Mouse (Mus musculus): ENCODE measurements around the gene Scin. TPM values are rescaled to one million over a fixed set of nuclear protein-coding genes. Genes with fewer than 3 reads are reported as not detected.
"Not testable (repeated sequence)": the region's sequence is repeated elsewhere in the genome, so short reads cannot be mapped to it uniquely, and the experiment has no call there.

Scin gene
- 17.8 and 79.2 TPM in 2 replicates for polyA plus RNA-seq (2012; rRNA removed)

GRCm38 (mm10) chr12:40133573-40134271 is at the start of gene Scin:
Gene Scin (minus strand): TSS chr12:40134228.
- 2% methylated on average over 39 of the region's 39 CpGs for WGBS
- Histone ChIP-seq H3K27ac (ENCODE audit: insufficient read depth, low read depth, low read length) (peak within 1 kb of the TSS; percentile 9; the same call in 1 of the 2 replicates), H3K36me3 (ENCODE audit: control insufficient read depth, insufficient read depth, low read length) (no peaks in the 10 kb centered on the region), H3K4me1 (ENCODE audit: control insufficient read depth, insufficient read depth, insufficient read length, low read length) (peaks cover 5% of the 10 kb centered on the region; the same call in 1 of the 2 replicates), H3K4me3 (ENCODE audit: low read depth, low read length) (peak within 1 kb of the TSS; percentile 86), H3K27me3 (ENCODE audit: control insufficient read depth, insufficient read depth, low read length) (no peaks in the 10 kb centered on the region)
- TF ChIP-seq POLR2A (IDR thresholded peaks at IDR 0.05; ENCODE audit: low read depth, low read length), result peak; percentile 32; the same call in 1 of the 2 replicates
- TF ChIP-seq CTCF (IDR thresholded peaks at IDR 0.05; ENCODE audit: extremely low read depth, insufficient read length, insufficient replicate concordance, low read depth, low read length), result no peak

- no peaks in the 10 kb centered on the region for H3K27me3 ChIP-seq (ENCODE audit: control insufficient read depth, insufficient read depth, low read length)
- no peaks in the 10 kb centered on the region for H3K36me3 ChIP-seq (ENCODE audit: control insufficient read depth, insufficient read depth, low read length)
- H3K27ac ChIP-seq (ENCODE audit: insufficient read depth, low read depth, low read length), result no peak overlapping the region
- H3K4me1 ChIP-seq (ENCODE audit: control insufficient read depth, insufficient read depth, insufficient read length, low read length), result no peaks in the 10 kb centered on the region
- H3K4me3 ChIP-seq (ENCODE audit: low read depth, low read length), result no peak overlapping the region
- 41% methylated on average over 6 of the region's 6 CpGs for WGBS
- TF ChIP-seq POLR2A (IDR thresholded peaks at IDR 0.05; ENCODE audit: low read depth, low read length), result no peak
- peak; percentile 65; the same call in 1 of the 2 replicates for TF ChIP-seq CTCF (IDR thresholded peaks at IDR 0.05; ENCODE audit: extremely low read depth, insufficient read length, insufficient replicate concordance, low read depth, low read length)
These were observed 43.1 kb upstream of the Scin start for GRCm38 (mm10) chr12:40177089-40177488.

GRCm38 (mm10) chr12:40176158-40176557 is 42.1 kb upstream of the Scin start:
- Histone ChIP-seq H3K4me1 (ENCODE audit: control insufficient read depth, insufficient read depth, insufficient read length, low read length) (no peaks in the 10 kb centered on the region), H3K36me3 (ENCODE audit: control insufficient read depth, insufficient read depth, low read length) (no peaks in the 10 kb centered on the region), H3K27me3 (ENCODE audit: control insufficient read depth, insufficient read depth, low read length) (no peaks in the 10 kb centered on the region), H3K4me3 (ENCODE audit: low read depth, low read length) (no peak overlapping the region), H3K27ac (ENCODE audit: insufficient read depth, low read depth, low read length) (no peak overlapping the region)
- 49% methylated on average over 2 of the region's 2 CpGs for WGBS
- no peak for TF ChIP-seq POLR2A (IDR thresholded peaks at IDR 0.05; ENCODE audit: low read depth, low read length)

- 52% methylated on average over 1 of the region's 1 CpGs for WGBS
- not testable (repeated sequence) for H3K4me3 ChIP-seq (ENCODE audit: low read depth, low read length); H3K4me1 ChIP-seq (ENCODE audit: control insufficient read depth, insufficient read depth, insufficient read length, low read length)
These were observed 41.1 kb upstream of the Scin start for GRCm38 (mm10) chr12:40175171-40175570.

GRCm38 (mm10) chr12:40171637-40172036 is 37.6 kb upstream of the Scin start:
- WGBS, result 84% methylated on average over 2 of the region's 2 CpGs
- TF ChIP-seq CTCF (IDR thresholded peaks at IDR 0.05; ENCODE audit: extremely low read depth, insufficient read length, insufficient replicate concordance, low read depth, low read length) (no peak), POLR2A (IDR thresholded peaks at IDR 0.05; ENCODE audit: low read depth, low read length) (no peak)
- no peaks in the 10 kb centered on the region for H3K36me3 ChIP-seq (ENCODE audit: control insufficient read depth, insufficient read depth, low read length)
- H3K4me1 ChIP-seq (ENCODE audit: control insufficient read depth, insufficient read depth, insufficient read length, low read length), result no peaks in the 10 kb centered on the region
- H3K27ac ChIP-seq (ENCODE audit: insufficient read depth, low read depth, low read length), result no peak overlapping the region
- H3K4me3 ChIP-seq (ENCODE audit: low read depth, low read length), result no peak overlapping the region
- no peaks in the 10 kb centered on the region for H3K27me3 ChIP-seq (ENCODE audit: control insufficient read depth, insufficient read depth, low read length)

More at GRCm38 (mm10) chr12:40175171-40175570, 41.1 kb upstream of the Scin start:
- not testable (repeated sequence) for H3K36me3 ChIP-seq (ENCODE audit: control insufficient read depth, insufficient read depth, low read length); H3K27ac ChIP-seq (ENCODE audit: insufficient read depth, low read depth, low read length); H3K27me3 ChIP-seq (ENCODE audit: control insufficient read depth, insufficient read depth, low read length)

GRCm38 (mm10) chr12:40169675-40170074 is 35.6 kb upstream of the Scin start:
- TF ChIP-seq POLR2A (IDR thresholded peaks at IDR 0.05; ENCODE audit: low read depth, low read length) (no peak), CTCF (IDR thresholded peaks at IDR 0.05; ENCODE audit: extremely low read depth, insufficient read length, insufficient replicate concordance, low read depth, low read length) (no peak)
- no peaks in the 10 kb centered on the region for H3K36me3 ChIP-seq (ENCODE audit: control insufficient read depth, insufficient read depth, low read length)
- no peak overlapping the region for H3K4me3 ChIP-seq (ENCODE audit: low read depth, low read length)
- H3K27ac ChIP-seq (ENCODE audit: insufficient read depth, low read depth, low read length), result no peak overlapping the region
- H3K4me1 ChIP-seq (ENCODE audit: control insufficient read depth, insufficient read depth, insufficient read length, low read length), result no peaks in the 10 kb centered on the region
- 98% methylated on average over 1 of the region's 1 CpGs for WGBS
- H3K27me3 ChIP-seq (ENCODE audit: control insufficient read depth, insufficient read depth, low read length), result no peaks in the 10 kb centered on the region

GRCm38 (mm10) chr12:40164621-40165020 is 30.6 kb upstream of the Scin start:
- 0% methylated on average over 2 of the region's 2 CpGs for WGBS
- no peak for TF ChIP-seq CTCF (IDR thresholded peaks at IDR 0.05; ENCODE audit: extremely low read depth, insufficient read length, insufficient replicate concordance, low read depth, low read length)
- TF ChIP-seq POLR2A (IDR thresholded peaks at IDR 0.05; ENCODE audit: low read depth, low read length), result no peak
- Histone ChIP-seq H3K4me1 (ENCODE audit: control insufficient read depth, insufficient read depth, insufficient read length, low read length) (no peaks in the 10 kb centered on the region), H3K27me3 (ENCODE audit: control insufficient read depth, insufficient read depth, low read length) (no peaks in the 10 kb centered on the region), H3K36me3 (ENCODE audit: control insufficient read depth, insufficient read depth, low read length) (no peaks in the 10 kb centered on the region), H3K4me3 (ENCODE audit: low read depth, low read length) (no peak overlapping the region), H3K27ac (ENCODE audit: insufficient read depth, low read depth, low read length) (no peak overlapping the region)
